ENCODE assay signal across 16 mouse cellular contexts in the genomic region with DNA sequence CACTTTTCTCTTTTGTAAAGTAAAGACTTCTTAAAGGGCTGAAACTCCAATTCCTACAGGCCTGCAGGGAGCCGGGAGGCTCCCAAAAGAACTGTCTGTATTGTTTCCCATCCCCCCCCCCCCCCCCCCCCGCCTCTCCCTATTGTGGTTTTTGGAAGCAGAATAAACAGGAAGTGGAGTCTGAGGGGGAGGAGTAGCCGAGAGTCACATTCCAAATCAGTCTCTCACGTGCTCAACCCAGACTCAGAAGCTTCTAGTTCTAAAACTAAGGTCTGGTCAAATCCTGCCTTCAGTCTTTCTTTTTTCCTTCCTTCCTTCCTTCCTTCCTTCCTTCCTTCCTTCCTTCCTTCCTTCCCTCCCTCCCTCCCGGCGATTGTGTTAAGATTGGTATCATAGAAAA. TPM values are rescaled to one million over a fixed set of nuclear protein-coding genes. Genes with fewer than 3 reads are reported as not detected.
DNase-seq lines count a peak whose midpoint lies in the region; ATAC-seq and TF ChIP-seq lines count a peak whose summit lies in the region.
"Had no signal": no experiment of that assay in that cellular context is flagged by ENCODE, and none has a peak within 500 bp of the region (broad histone marks: within the 10 kb centered on the region; RNA-seq: fewer than 3 reads in every experiment).

No protein-coding gene starts in this region.

- intact Hi-C loops in gastrocnemius, adult 2 months (cut with DNase I) = loop anchor here (10.0 kb wide), 1 partner anchor 85 kb away; no protein-coding TSS in a partner anchor

- no peak for TF ChIP-seq CTCF in gastrocnemius, adult 2 months (IDR thresholded peaks at IDR 0.05)
- TF ChIP-seq CTCF in liver, adult 2 months (IDR thresholded peaks at IDR 0.05; ENCODE audit: low read depth, low read length) = no peak

- WGBS in liver, adult 2 months = 41% methylated on average over 5 of the region's 6 CpGs
- 25% methylated on average over 5 of the region's 6 CpGs for WGBS in liver, embryonic 11.5 days

- TF ChIP-seq POLR2A in liver, adult 2 months (IDR thresholded peaks at IDR 0.05; ENCODE audit: extremely low read depth, insufficient read depth, low read length) = no peak

- no peak overlapping the region for H3K4me3 ChIP-seq in gastrocnemius, adult 2 months
- H3K4me3 ChIP-seq in liver, adult 2 months (ENCODE audit: insufficient read depth, low read depth, low read length) = no peak overlapping the region
- no peak overlapping the region for H3K4me3 ChIP-seq in liver, embryonic 11.5 days (ENCODE audit: low read depth, low read length)
- H3K4me3 ChIP-seq: erythroblast, embryonic 14.5 days; liver, embryonic 12.5 days; midbrain, embryonic 12.5 days; neural tube, embryonic 13.5 days had no signal

- H3K79me2 ChIP-seq in liver, adult 2 months (ENCODE audit: control insufficient read depth, insufficient read depth, low read length) = no peaks in the 10 kb centered on the region

- no peaks in the 10 kb centered on the region for H3K9me3 ChIP-seq in liver, embryonic 11.5 days (ENCODE audit: control insufficient read depth, low read length)
- H3K9me3 ChIP-seq: liver, embryonic 12.5 days; midbrain, embryonic 12.5 days; neural tube, embryonic 13.5 days had no signal

- H3K27me3 ChIP-seq in liver, adult 2 months (ENCODE audit: control insufficient read depth, insufficient read depth, low read length) = no peaks in the 10 kb centered on the region
- no peaks in the 10 kb centered on the region for H3K27me3 ChIP-seq in liver, embryonic 11.5 days (replicated peaks; ENCODE audit: control insufficient read depth, insufficient read depth, low read length)
- H3K27me3 ChIP-seq: liver, embryonic 12.5 days; midbrain, embryonic 12.5 days; neural tube, embryonic 13.5 days had no signal

- H3K27ac ChIP-seq in gastrocnemius, adult 2 months = peak overlapping the region; percentile 38; the same call in 1 of the 2 replicates
- no peak overlapping the region for H3K27ac ChIP-seq in liver, adult 2 months (replicated peaks; ENCODE audit: insufficient read depth, low read depth, low read length)
- H3K27ac ChIP-seq in liver, embryonic 11.5 days (ENCODE audit: low read depth, low read length) = no peak overlapping the region
- H3K27ac ChIP-seq: liver, embryonic 12.5 days; midbrain, embryonic 12.5 days; neural tube, embryonic 13.5 days had no signal

- ATAC-seq in liver, embryonic 11.5 days (replicated peaks; ENCODE audit: low FRiP score) = no peak
- ATAC-seq: liver, embryonic 12.5 days had no signal

- H3K4me1 ChIP-seq in liver, adult 2 months (ENCODE audit: control insufficient read depth, insufficient read depth, low read length) = no peaks in the 10 kb centered on the region
- no peaks in the 10 kb centered on the region for H3K4me1 ChIP-seq in liver, embryonic 11.5 days (replicated peaks; ENCODE audit: control insufficient read depth, insufficient read depth, low read length)
- H3K4me1 ChIP-seq: midbrain, embryonic 12.5 days; neural tube, embryonic 13.5 days had no signal

- H3K36me3 ChIP-seq in liver, adult 2 months (ENCODE audit: control insufficient read depth, insufficient read depth, low read length) = no peaks in the 10 kb centered on the region
- H3K36me3 ChIP-seq in liver, embryonic 11.5 days (ENCODE audit: control insufficient read depth, insufficient read depth, low read length) = no peaks in the 10 kb centered on the region
- H3K36me3 ChIP-seq: liver, embryonic 12.5 days; midbrain, embryonic 12.5 days; neural tube, embryonic 13.5 days had no signal

- DNase-seq in gastrocnemius, adult 2 months = no peak
- DNase-seq in gastrocnemius, postnatal 4 days (ENCODE audit: low spot score in 2 of 2) = no peak
- DNase-seq in liver, adult 2 months (ENCODE audit: extremely low read depth, low read depth, low spot score) = peak; percentile 20
- DNase-seq in liver, embryonic 11.5 days (ENCODE audit: low spot score) = no peak
- DNase-seq in adipocyte (ENCODE audit: low spot score) = peak; percentile 62
- peak; percentile 54 for DNase-seq in lung, postnatal 10 days
- no peak for DNase-seq in spleen, postnatal 36 days (ENCODE audit: low spot score in 2 of 2)
- no peak for DNase-seq in layer of hippocampus, postnatal 25 days (ENCODE audit: extremely low spot score in 1 of 2, low spot score in 1 of 2)
- DNase-seq: adrenal gland, postnatal 10 days; cerebellum, adult 11 months; right cerebral cortex, adult 18-20 months; thymus, postnatal 25 days had no signal

- H3K9ac ChIP-seq in liver, adult 2 months (ENCODE audit: low read depth, low read length) = no peak overlapping the region
- no peak overlapping the region for H3K9ac ChIP-seq in liver, embryonic 11.5 days (ENCODE audit: low read depth, low read length)
- H3K9ac ChIP-seq: liver, embryonic 12.5 days; midbrain, embryonic 12.5 days; neural tube, embryonic 13.5 days had no signal

- no peak overlapping the region for H3K4me2 ChIP-seq in liver, embryonic 11.5 days
- H3K4me2 ChIP-seq: liver, embryonic 12.5 days; midbrain, embryonic 12.5 days; neural tube, embryonic 13.5 days had no signal

RNA-seq across cellular contexts. Expression of a gene that starts 14.7 kb away (rescaled TPM):
- 10 to 100 TPM; 23.9 to 26.1 TPM for total RNA-seq in gastrocnemius, adult 2 months (2021)
- 10 to 100 TPM; 16.5 to 19.3 TPM for total RNA-seq in gastrocnemius, postnatal 4 days (2021)
- total RNA-seq in liver, adult 2 months (2014; rRNA removed) = 31.1 and 37.0 TPM in 2 replicates
- polyA plus RNA-seq in liver, adult 2 months (2012; rRNA removed) = 66.0 and 70.1 TPM in 2 replicates
- 34.6 and 38.6 TPM in 2 replicates for polyA plus RNA-seq in liver, embryonic 11.5 days (2014; fragmentation: Nextera tagmentation; extraction: Ambion mirVana)
- 10 to 100 TPM; 87.0 to 93.8 TPM for total RNA-seq in layer of hippocampus, postnatal 25 days (2021)

Comparison
In these comparisons a context has a peak if more than half of its experiments do, and no peak if none do; other contexts are left out.
1. DNase-seq: peak in liver, adult 2 months (single experiment), adipocyte (single experiment) and lung, postnatal 10 days (single experiment); none in gastrocnemius, adult 2 months (single experiment), gastrocnemius, postnatal 4 days (0 of 2), liver, embryonic 11.5 days (single experiment), spleen, postnatal 36 days (0 of 2) and layer of hippocampus, postnatal 25 days (0 of 2).